Mouse (Mus musculus) activated CD4-positive, CD25-positive, alpha-beta regulatory T cell, adult 4 months (primary cell): ENCODE data around the gene Derl2. TPM values are rescaled to one million over a fixed set of nuclear protein-coding genes. Genes with fewer than 3 reads are reported as not detected.

Experiments used
- ATAC-seq: one replicate; pipeline ENCODE4 v1.8.0; 2017
- polyA plus RNA-seq, 2 experiments: library from polyadenylated mRNA; unstranded; fragments of 100-300 nt; shearing (Covaris generic); gene quantifications; one replicate each; pipeline ENCODE4 v1.2.1; 2017

Gene Derl2
- polyA plus RNA-seq, 2 experiments from 2014 or later, result 128 to 130 TPM

DNA sequence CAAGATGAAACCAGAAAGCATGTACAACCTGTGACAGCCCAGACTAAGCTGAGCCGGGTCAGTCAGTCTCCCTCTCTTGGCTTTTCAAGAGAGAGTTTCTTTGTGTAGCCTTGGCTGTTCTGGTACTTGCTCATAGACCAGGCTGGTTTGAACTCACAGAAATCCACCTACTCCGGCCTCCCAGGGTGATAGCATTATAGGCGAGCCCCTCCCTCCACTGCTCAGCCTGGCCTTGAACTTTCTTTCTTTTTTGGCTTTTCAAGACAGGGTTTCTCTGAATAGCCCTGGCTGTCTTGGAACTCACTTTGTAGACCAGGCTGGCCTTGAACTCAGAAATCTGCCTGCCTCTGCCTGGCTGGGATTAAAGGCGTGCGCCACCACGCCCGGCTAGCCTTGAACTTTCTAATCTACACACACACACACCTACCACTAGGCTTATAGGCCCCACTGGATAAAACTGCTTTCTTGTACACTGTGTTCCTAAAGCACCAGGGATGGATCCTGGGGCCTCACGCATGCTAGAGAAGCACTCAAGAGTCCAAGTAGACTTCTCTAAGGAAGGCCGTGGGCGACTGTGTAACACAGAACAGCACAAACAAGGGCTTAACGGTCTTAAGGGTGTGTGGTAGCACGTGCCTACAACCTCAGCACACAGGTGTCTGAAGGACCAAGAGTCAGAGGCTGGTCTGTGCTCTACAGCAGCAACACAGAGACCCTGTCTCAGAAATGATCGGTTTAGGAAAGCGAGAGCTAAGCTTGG, 38.7 kb downstream of the Derl2 start:
- no peak for ATAC-seq

DNA sequence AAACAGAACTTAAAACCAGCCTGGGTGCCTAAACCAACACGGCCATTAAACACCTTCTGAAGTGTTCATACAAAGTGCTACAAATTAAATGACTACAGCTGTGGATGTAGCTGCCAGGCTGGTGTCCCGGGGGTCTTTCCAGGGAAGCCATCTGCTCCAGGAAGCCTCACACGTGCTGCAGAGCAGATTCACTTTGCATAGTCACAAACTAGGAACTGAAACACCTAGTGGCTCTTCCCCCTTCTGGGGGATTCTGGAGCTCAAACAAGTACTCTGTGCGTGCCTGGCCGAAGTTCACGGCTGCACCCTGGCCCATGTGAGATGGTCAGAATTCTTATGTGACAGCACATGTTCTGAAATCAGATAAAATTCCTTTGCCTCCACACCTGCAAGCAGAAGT, 39.4 kb downstream of the Derl2 start:
- no peak for ATAC-seq

DNA sequence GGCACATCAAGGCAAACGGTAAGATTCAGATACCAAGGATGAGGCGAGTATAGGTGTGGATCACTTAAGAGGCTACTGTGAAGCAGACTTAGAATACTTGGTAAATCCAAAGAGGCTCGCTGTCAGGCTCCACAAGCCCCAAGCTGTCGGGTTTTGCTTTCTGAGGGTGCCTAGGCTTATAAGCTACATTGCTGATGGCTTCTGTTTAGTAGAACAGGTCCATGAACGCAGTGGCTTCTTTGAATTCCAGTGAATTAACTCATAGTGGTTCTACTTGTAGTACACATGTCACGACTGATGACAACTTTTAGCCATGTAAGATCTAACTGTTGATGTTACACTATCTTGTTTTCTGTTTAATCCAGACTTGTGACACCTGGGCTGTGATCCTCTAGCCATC, 42.3 kb downstream of the Derl2 start:
- no peak for ATAC-seq

DNA sequence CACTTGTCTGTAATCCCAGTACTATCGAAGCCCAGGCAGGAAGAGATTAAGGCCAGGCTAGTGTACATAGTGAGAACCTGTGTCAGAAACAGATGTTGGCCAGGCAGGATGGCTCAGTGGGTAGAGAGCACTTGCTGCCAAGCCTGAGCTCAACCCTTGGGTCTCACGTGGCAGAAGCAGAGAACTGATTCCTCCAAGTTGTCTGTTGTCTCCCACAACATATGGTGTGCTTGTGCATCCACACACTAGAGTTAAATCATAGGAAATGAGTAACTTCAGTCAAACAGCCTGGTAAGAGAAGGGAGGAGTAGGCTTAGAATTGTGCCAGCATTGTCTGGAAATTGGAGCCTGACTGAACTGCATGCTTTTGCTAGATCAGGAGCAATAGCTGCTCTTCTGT, 44.4 kb downstream of the Derl2 start:
- no peak for ATAC-seq

DNA sequence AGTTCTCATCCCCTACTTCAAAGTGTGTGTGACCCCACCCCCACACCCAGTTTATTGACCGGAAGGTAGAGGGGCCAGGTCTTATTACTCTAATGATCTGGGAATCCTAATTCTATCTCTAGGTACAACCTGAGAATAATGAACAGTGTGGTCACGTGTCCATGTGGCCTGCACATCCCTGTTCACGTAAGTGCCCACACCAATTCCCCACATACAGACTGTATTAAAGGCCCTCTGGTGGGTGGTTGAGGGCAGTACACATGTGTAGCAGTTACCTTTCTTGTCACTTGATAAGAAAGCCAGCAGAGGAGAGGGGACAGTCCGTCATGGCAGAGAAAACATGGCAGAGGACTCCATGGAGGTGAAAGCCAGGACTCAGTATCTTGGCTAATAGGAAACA, 45.7 kb downstream of the Derl2 start:
- no peak for ATAC-seq

DNA sequence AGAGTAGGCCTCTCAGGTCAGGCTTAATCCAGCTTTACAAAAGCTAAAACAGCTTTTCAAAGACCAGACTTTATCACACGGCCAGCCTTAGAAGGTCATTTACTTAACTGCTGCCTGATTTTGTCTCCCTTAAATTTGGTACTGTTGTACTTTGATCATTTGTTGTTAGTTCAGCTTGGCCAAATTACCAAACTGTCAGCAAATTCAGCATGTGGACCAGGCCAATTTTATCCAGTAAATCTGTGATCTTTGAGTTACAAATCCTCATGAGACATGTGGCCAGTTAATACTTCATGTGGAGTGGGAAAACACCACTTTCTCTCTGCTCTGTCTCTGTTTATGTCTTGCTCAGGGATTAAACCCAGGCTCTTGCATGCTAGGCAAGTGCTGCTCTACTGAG, 47.1 kb downstream of the Derl2 start:
- ATAC-seq, result no peak

DNA sequence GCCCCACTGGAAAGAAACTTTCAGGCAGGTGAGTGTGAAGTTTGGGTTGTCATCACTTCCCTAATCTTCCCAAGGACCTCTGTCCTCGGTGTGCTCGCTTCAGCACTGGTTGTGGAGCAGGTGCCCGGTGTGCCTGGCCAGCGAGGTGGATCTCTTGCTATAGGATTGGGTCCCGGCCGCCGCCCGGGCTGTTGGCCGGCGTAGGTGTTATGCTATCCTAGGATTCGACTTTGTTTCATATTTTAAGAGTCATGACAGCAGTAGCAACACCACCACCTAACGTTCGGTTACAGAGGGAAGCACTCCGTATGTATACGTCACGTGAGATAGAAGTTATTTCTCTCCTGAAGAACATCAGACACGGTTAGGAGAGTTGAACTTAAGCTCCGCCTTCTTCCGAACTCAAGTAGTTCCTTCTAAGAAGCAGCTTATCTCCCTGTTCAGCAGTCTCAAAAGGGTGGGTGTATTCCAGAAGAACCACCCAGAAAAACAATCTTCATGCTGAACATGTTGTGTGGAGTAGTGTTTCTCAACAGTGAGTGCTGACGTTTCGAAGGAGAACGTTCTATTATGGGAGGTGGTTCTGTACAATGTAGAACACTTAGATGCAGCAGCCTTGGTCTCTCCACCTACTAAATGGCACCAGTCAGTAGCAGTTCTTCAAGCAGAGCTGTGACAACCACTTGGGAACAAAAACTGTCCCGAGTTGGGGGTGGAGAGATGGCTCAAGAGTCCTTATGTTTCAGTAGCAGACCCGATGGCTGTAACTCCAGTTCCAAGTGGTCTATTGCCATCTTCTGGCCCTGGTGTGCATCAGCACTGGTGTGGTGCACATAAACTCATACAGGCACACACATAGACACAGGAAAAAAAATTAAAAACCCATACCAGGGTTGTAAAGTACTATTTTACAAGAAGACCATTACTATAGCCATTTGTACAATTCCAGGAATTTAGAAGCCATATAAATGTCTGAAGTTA, 48.8 kb downstream of the Derl2 start:
- peak; percentile 14 for ATAC-seq

DNA sequence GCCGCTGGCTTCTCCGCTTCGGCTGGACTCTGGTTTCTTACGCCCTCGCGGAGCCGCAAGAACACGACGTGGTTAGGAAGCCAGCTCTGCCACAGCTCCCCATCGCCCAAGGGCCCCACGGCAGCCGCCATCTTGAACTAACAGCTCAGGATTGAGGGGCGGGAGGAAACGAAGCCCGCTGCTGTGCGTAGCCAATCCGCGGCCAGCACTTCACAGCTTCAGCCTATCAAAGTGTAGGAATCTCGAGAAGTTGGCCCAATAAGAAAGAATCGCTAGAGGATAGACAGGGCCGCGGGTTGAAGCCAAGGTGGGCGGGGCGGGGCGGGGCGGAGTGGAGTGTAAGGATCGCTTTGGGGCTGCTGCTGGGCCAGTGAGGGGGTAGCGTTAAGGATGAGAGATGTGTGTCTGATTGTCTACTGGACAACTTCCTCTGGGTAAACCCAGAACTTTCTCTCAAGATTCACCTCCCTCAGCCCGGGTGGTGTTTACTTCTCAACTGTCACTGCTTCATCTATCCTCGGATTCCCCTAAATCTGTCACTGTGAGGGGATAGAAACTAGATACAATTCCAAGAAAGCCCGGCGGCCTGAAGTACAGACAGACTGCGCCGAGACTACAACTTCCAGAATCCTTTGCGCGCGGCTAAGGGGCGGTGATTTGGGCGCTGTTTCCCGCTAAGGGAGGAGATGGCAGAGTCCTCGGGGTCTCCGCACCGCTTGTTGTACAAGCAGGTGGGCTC, 49.7 kb downstream of the Derl2 start, which contains the start of the genes Nup88 and Rpain:
Nup88 (minus strand) TSS at position 153 of the 739 bp plus-strand sequence.
Rpain (plus strand) TSS at position 393 of the 739 bp plus-strand sequence.
- peak; percentile 98 for ATAC-seq

DNA sequence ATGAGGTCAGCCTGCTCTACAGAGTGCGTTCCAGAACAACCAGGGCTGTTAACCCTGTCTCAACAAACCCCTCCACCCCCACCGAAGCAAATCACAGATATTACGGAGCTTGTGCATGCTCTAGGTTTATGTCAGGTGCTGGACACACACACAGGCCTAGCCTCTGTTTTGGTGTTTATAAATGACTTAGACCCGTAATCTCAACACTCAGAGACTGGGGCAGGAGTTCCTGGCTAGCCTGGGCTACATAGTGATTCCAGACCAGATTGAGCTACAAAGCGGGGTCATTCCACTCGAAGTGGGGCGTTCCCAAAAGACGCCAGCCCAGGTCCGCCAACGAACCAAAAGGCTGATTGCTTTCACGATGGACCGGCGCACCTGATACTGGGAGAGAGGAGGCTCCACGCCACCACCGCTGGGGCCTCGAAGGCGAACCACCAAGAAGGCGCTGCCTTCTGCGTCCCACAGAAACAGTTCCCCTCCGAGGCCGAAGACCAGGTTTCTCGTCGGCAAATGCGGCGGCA, 50.3 kb downstream of the Derl2 start:
- no peak for ATAC-seq

DNA sequence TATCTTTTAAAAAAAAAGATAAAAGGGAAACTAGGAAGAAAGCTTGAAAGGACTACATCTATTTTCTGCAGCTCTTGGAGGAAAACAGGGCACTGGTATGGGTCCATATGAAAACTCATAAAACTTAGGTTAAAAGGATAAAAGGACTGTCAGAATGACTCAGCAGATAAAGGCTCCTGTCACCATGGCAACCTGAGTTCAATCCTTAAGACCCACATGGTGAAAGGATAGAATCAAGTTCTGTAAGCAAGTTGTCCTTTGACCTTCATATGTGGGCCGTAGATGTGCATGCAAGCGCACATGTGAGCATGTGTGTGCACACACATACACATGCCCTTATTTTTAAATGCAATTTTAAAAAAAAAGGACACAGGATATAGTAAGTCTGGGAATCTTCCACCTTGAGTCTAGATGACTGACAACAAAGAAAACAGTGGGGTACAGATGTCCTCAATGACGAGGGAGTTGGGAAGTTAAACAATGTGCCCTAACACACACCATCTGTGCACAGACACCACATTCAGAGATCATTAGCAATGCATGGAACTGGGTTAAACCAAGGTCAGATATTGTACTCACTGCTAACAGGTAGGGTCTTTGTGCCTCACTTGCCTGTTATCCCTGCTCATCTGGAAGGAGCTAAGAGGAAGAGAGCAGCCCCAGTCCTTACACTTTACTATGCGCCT, 55.3 kb downstream of the Derl2 start:
- no peak for ATAC-seq

DNA sequence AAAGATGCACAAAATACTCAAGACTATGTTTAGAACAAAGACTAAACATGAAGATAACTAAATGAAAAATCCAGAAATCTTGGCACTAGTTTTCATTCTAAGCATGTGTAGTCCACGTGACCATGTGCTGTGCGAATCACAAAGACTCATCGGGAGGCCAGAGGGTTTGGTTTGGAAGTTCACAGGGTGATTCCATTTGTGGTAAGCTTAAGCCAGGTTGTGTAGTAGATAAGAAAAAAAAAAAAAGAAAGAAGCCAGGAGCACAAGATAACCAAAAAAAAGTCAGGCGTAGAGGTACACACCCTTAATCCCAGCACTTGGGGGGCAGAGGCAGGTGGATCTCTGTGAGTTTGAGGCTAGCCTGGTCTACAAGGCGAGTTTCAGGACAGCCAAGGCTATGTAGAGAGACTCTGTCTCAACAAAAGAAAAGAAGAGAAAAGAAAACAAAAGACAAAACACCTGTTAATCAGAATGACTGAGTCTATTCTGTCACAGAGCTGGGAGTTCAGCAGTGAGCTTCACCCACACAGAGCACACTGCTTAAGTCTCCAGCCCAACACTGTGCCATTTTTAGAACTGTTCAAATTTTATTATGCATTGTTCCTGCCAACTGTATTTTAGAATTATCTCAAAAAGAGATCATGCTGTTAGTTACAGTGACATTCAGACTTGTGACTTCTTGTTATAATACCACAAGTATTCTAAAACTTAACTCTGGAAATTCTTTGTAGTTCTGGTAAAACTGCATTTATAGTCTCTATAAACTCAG, 58.7 kb downstream of the Derl2 start:
- ATAC-seq, result no peak

Other genes starting within 250 kb of the Derl2 start
- under 1 TPM in 1 of 2 experiments, not detected in 1; 0.64 TPM for gene Scimp, start 207.3 kb downstream of the Derl2 start, polyA plus RNA-seq
- gene Rabep1, start 175.1 kb downstream of the Derl2 start, polyA plus RNA-seq, result 10 to 100 TPM in 1 of 2 experiments, 1 to 10 TPM in 1; 9.4 to 10.8 TPM
- gene Nup88, start 49.9 kb downstream of the Derl2 start, polyA plus RNA-seq, result 10 to 100 TPM; 65.6 to 75.9 TPM
- 10 to 100 TPM; 49.9 to 74.5 TPM for gene Rpain, start 49.6 kb downstream of the Derl2 start, polyA plus RNA-seq
- 10 to 100 TPM; 18.4 to 22.1 TPM for gene C1qbp, start 36.8 kb downstream of the Derl2 start, polyA plus RNA-seq
- gene Dhx33, start 15.4 kb downstream of the Derl2 start, polyA plus RNA-seq, result 1 to 10 TPM; 5.2 to 5.7 TPM
- gene Mis12, start 230 bp downstream of the Derl2 start, polyA plus RNA-seq, result 10 to 100 TPM; 14.3 to 22.6 TPM
- gene 6330403K07Rik, start 13.7 kb upstream of the Derl2 start, polyA plus RNA-seq, result 10 to 100 TPM in 1 of 2 experiments, 1 to 10 TPM in 1; 9.0 to 22.7 TPM
- under 1 TPM in 1 of 2 experiments, not detected in 1; 0.32 TPM for gene Nlrp1a, start 124.9 kb upstream of the Derl2 start, polyA plus RNA-seq
- 1 to 10 TPM; 1.1 to 3.7 TPM for gene Nlrp1b, start 210.9 kb upstream of the Derl2 start, polyA plus RNA-seq